21 mouse cellular contexts compared by ENCODE assay signal in genomic region chr5:131928696-131929095, GRCm38 (mm10).
"Had no signal": no experiment of that assay in that cellular context is flagged by ENCODE, and none has a peak within 500 bp of the region (broad histone marks: within the 10 kb centered on the region; RNA-seq: fewer than 3 reads in every experiment).

No protein-coding gene starts in this region.

- H3K4me1 ChIP-seq: liver, embryonic 15.5 days; lung, embryonic 15.5 days; midbrain, embryonic 15.5 days had no signal

- H3K9me3 ChIP-seq: limb, embryonic 10.5 days; limb, embryonic 13.5 days; liver, embryonic 12.5 days; liver, embryonic 15.5 days; lung, embryonic 15.5 days; megakaryocyte, embryonic 14.5 days; midbrain, embryonic 10.5 days; midbrain, embryonic 15.5 days; stomach, embryonic 15.5 days had no signal

- ATAC-seq: liver, embryonic 12.5 days; midbrain, embryonic 15.5 days had no signal

- DNase-seq: kidney, adult 2 months; kidney, postnatal 25 days; layer of hippocampus, postnatal 36 days; liver; lung, adult 18-20 months; lung, postnatal 10 days; lung, postnatal 36 days; right cerebral cortex, postnatal 25 days; spleen, adult 18-20 months; thymus, postnatal 25 days had no signal

- H3K4me3 ChIP-seq: left cerebral cortex, adult 2 months; limb, embryonic 10.5 days; limb, embryonic 13.5 days; liver, embryonic 12.5 days; liver, embryonic 15.5 days; lung, embryonic 15.5 days; megakaryocyte, embryonic 14.5 days; midbrain, embryonic 10.5 days; midbrain, embryonic 15.5 days; stomach, embryonic 15.5 days had no signal

- H3K36me3 ChIP-seq: limb, embryonic 10.5 days; limb, embryonic 13.5 days; liver, embryonic 12.5 days; liver, embryonic 15.5 days; lung, embryonic 15.5 days; midbrain, embryonic 10.5 days; midbrain, embryonic 15.5 days; stomach, embryonic 15.5 days had no signal

- H3K27me3 ChIP-seq: liver, embryonic 12.5 days; liver, embryonic 15.5 days; lung, embryonic 15.5 days; megakaryocyte, embryonic 14.5 days; midbrain, embryonic 15.5 days; stomach, embryonic 15.5 days had no signal

- H3K4me2 ChIP-seq: limb, embryonic 13.5 days; liver, embryonic 12.5 days; liver, embryonic 15.5 days; lung, embryonic 15.5 days; midbrain, embryonic 15.5 days; stomach, embryonic 15.5 days had no signal

- H3K9ac ChIP-seq: limb, embryonic 13.5 days; liver, embryonic 12.5 days; liver, embryonic 15.5 days; lung, embryonic 15.5 days; midbrain, embryonic 15.5 days; stomach, embryonic 15.5 days had no signal

- H3K27ac ChIP-seq: kidney, postnatal 0 days; left cerebral cortex, adult 2 months; limb, embryonic 10.5 days; limb, embryonic 13.5 days; liver, embryonic 12.5 days; liver, embryonic 15.5 days; lung, embryonic 15.5 days; midbrain, embryonic 10.5 days; midbrain, embryonic 15.5 days; stomach, embryonic 15.5 days had no signal
